Mouse (Mus musculus) MEL (cell line): ENCODE results near the gene Gfap.

Experiments used
- BHLHE40 ChIP-seq: IDR thresholded peaks from 2 replicates; pipeline ENCODE4 v1.6.1; 2012; ENCODE audit warnings: low read depth, mild to moderate bottlenecking, inconsistent platforms, low read length, improper control_type of control experiment, borderline replicate concordance
- CTCF ChIP-seq, 3 experiments: IDR thresholded peaks in 2 of 3; conservative IDR thresholded peaks in 1 of 3; 2 replicates each; pipeline ENCODE4 v1.5.1; 2011 to 2012; ENCODE audit warnings: low read length in 3 of 3, low read depth in 2 of 3, mild to moderate bottlenecking in 2 of 3, improper control_type of control experiment in 1 of 3, inconsistent platforms in 1 of 3, mixed read lengths in 1 of 3, moderate library complexity in 1 of 3; ENCODE audit not compliant: control insufficient read depth in 1 of 3, insufficient read depth in 1 of 3, poor library complexity in 1 of 3, severe bottlenecking in 1 of 3
- ZKSCAN1 ChIP-seq: IDR thresholded peaks from 2 replicates; pipeline ENCODE4 v1.6.1; 2012; ENCODE audit warnings: low read depth, mild to moderate bottlenecking, inconsistent platforms, low read length, improper control_type of control experiment, moderate library complexity

DNA sequence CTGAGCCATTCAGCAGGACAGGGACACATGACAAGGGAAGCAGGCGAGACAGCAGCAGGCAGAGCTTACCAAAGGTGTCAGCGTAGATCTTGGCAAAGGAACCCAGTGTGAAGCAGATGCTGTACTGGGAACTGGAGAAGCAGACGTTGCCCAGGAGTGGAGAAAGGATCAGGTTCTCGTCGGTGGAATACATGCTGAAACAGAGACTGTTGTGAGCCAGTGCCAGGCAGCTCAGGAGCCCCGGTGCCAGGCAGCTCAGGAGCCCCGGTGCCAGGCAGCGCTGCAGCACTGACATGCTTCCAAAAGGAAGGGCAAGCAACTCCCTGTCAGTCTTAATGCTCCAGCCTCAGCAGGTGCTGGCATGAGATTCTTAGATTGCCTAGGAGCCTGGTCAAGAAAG is 40.8 kb downstream of the Gfap start:
- TF ChIP-seq BHLHE40, result no peak
- no peak for TF ChIP-seq ZKSCAN1
- TF ChIP-seq CTCF (IDR thresholded peaks at IDR 0.05 in 2 of 3, conservative IDR thresholded peaks at IDR 0.05 in 1 of 3; ENCODE audit: control insufficient read depth in 1 of 3, insufficient read depth in 1 of 3, low read depth in 2 of 3, low read length in 3 of 3, poor library complexity in 1 of 3, severe bottlenecking in 1 of 3), result no peak
